Mouse (Mus musculus) testis, adult 10 weeks (tissue): ENCODE results near the gene Zscan18. TPM values are rescaled to one million over a fixed set of nuclear protein-coding genes. Genes with fewer than 3 reads are reported as not detected.

Source experiments
- polyA plus RNA-seq: library from polyadenylated mRNA; stranded (reverse); fragments of 350-450 nt; fragmentation: Illumina TruSeq; extraction: RNeasy Lipid Tissue Mini Kit (QIAGEN cat#74804); gene quantifications from one replicate; pipeline ENCODE4 v1.2.3, GENCODE M21; 2014; ENCODE audit warnings: low read depth, low replicate concordance

Zscan18 gene
- 12.1 TPM for polyA plus RNA-seq

GRCm38 (mm10) chr7:12802866-12803726 lies at the start of gene Zscan18:
Gene Zscan18, minus strand, starts transcription at chr7:12803635.

GRCm38 (mm10) chr7:12834162-12835120 lies 31.0 kb upstream of the Zscan18 start, which contains the start of gene Zfp110:
Gene Zfp110, plus strand, starts transcription at chr7:12834761.

GRCm38 (mm10) chr7:12818521-12819295 lies 15.3 kb upstream of the Zscan18 start, which contains the start of gene Zfp329:
Gene Zfp329, minus strand, starts transcription at chr7:12818858.

GRCm38 (mm10) chr7:12734904-12735303 lies 68.5 kb downstream of the Zscan18 start, which contains the start of gene Vmn2r56:
Gene Vmn2r56, minus strand, starts transcription at chr7:12735004.

Other genes starting within 250 kb of the Zscan18 start
- gene Vmn2r53, start 194.8 kb downstream of the Zscan18 start, polyA plus RNA-seq = 0.04 TPM
- not detected for gene Vmn2r54, start 163.3 kb downstream of the Zscan18 start, polyA plus RNA-seq
- gene Vmn2r55, start 118.6 kb downstream of the Zscan18 start, polyA plus RNA-seq = not detected
- gene Vmn2r56, start 68.6 kb downstream of the Zscan18 start, polyA plus RNA-seq = not detected
- 34.9 TPM for gene Zfp329, start 15.2 kb upstream of the Zscan18 start, polyA plus RNA-seq
- gene Zfp110, start 31.1 kb upstream of the Zscan18 start, polyA plus RNA-seq = 179 TPM
- 16.0 TPM for gene Zfp128, start 77.5 kb upstream of the Zscan18 start, polyA plus RNA-seq
- gene Zscan22, start 94.2 kb upstream of the Zscan18 start, polyA plus RNA-seq = 13.5 TPM
- gene Rps5, start 118.7 kb upstream of the Zscan18 start, polyA plus RNA-seq = 10.1 TPM
- gene Rnf225, start 123.8 kb upstream of the Zscan18 start, polyA plus RNA-seq = 0.15 TPM
- gene Zfp324, start 162.2 kb upstream of the Zscan18 start, polyA plus RNA-seq = 0.43 TPM
- 5.4 TPM for gene Zfp446, start 174.2 kb upstream of the Zscan18 start, polyA plus RNA-seq
- gene Slc27a5, start 194.6 kb upstream of the Zscan18 start, polyA plus RNA-seq = not detected
- 84.5 TPM for gene Trim28, start 195.5 kb upstream of the Zscan18 start, polyA plus RNA-seq
- gene Zbtb45, start 206.4 kb upstream of the Zscan18 start, polyA plus RNA-seq = 0.31 TPM
- 93.6 TPM for gene Chmp2a, start 231.2 kb upstream of the Zscan18 start, polyA plus RNA-seq
- gene Ube2m, start 234.6 kb upstream of the Zscan18 start, polyA plus RNA-seq = 123 TPM